Mouse (Mus musculus): ENCODE results near the gene Lce3a. TPM values are rescaled to one million over a fixed set of nuclear protein-coding genes. Genes with fewer than 3 reads are reported as not detected.

The Lce3a gene
- not detected for total RNA-seq (2021)

GRCm38 (mm10) chr3:92926130-92926529 is at the start of gene Lce3a:
Lce3a (minus strand) TSS chr3:92926230.
- DNase-seq = no peak

GRCm38 (mm10) chr3:92966761-92967160 is 40.7 kb upstream of the Lce3a start, which contains the start of gene Lce3e:
Lce3e (plus strand) TSS chr3:92967061.
- DNase-seq = no peak

GRCm38 (mm10) chr3:92957090-92957489 is 31.1 kb upstream of the Lce3a start, which contains the start of gene Lce3d:
Lce3d (plus strand) TSS chr3:92957390.
- no peak for DNase-seq

GRCm38 (mm10) chr3:92944186-92944585 is 18.2 kb upstream of the Lce3a start, which contains the start of gene Lce3c:
Lce3c (plus strand) TSS chr3:92944486.
- no peak for DNase-seq

- no peak for DNase-seq
Measured at GRCm38 (mm10) chr3:92932679-92933078, 6.6 kb upstream of the Lce3a start, which contains the start of gene Lce3b. Lce3b (plus strand) TSS chr3:92932979.

GRCm38 (mm10) chr3:92920364-92920763 is 5.7 kb downstream of the Lce3a start:
- peak in 1 of 2 experiments; percentile 21 for DNase-seq

DNA sequence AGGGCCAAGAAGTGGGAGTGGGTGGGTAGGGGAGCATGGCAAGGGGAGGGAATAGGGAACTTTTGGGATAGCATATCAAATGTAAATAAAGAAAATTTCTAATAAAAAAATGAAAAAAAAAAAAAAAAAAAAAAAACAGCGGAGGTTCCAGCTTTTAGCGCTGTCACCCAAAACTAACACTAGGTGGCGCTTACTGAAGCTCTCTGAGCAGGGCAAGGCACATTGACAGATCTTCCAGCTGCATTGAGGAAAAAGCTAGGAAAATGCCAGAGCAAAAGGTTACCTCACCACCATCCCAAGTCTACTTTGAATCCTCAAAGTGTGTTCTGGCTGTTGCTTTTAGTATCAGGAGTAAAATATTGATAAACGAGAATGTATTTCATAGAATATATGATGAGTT is 18.5 kb downstream of the Lce3a start:
- DNase-seq = no peak

DNA sequence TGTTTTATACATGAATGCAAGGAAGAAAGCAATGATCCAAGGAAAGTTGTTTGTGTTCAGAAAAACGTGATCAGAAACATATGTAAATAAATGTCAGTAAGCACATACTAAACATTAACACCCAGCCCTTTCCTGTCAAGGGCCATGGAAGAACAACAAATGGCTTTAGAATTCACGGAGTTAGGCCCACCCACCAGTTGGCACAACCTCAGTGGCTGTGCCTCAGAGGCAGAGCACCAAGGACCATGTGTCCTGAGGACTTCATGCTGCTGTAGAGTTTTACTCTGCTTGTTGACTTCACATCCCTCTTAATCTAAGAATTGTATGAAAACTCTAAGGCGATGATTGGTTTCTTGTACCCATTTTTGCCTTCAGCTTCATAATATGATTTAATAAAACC is 20.8 kb downstream of the Lce3a start:
- DNase-seq = no peak

DNA sequence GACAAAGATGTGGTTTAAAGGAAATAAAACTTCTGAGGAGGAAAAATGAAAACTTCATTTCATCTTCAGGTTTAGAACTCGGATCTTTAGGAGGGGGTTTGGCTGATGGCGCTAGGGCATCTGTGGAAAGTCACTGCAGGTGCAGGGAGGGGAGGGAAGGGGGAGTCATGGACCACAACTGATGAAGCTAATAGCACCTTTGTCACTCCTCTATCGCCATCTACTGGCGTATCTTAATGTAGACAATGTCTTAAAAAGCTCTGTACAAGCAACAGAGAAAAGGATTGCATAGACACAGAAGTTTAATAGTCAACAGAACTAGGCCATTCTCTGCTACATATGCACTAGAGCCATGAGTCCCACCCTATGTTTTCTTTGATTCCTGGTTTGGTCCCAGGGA is 22.4 kb downstream of the Lce3a start:
- DNase-seq = no peak

DNA sequence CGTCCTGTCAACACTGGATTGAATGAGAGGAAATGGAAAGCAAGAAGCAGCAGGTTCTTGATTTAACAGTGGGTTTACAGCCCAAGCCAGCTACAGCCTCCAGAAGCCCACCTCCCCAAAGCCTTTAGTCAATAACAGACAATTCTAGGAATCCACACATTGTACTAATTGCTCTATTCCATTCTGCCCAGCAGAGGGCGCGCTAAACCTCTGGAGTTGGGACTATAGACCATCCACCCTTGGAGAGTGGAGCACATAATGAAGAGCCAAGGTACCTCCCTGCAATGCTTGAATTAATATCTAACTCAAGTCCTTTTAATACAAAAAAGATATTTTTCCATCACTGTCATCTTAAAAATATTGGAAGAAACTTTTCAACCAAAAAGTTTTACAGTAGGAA is 23.0 kb downstream of the Lce3a start:
- DNase-seq = peak; percentile 7

DNA sequence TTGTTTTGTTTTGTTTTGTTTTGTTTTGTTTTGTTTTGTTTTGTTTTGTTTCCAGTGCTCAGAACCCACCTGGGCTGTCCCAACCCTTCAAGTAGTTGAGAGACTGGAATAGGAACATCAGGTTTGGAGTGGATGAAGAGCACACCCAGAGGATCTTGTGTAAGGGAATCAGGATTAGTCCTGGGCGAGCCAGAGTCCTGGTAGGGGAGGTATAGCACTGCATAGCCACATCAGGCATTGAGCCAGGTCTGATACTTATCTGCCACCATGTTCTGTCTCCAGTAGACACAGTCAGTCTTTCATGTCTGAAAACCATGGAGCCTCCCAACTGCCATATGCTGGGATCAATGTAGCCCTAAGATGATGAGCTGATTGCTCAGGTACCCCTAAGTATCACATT is 31.5 kb downstream of the Lce3a start:
- no peak for DNase-seq

DNA sequence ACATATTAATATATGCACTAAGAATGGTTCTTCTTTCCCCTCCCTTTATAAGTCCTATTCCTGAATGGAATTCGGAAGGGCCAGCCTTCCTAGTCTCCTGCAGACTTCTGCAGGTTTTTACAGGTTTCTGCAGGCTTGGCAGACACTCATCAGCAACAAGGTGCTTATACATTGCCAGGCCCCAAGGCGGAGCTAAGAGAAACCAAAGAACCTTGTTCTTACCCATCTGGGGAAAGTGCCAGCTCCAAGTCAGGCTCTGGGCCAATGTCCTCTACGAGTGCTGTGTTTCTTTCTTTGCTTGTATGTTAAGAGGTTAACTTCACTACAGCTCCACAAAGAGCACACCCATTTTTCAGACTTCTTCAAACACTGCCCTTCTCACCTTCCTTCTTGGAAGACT is 32.0 kb downstream of the Lce3a start:
- no peak for DNase-seq

Other genes starting within 250 kb of the Lce3a start
- gene Lce1c, start 247.0 kb downstream of the Lce3a start, total RNA-seq (2021) = not detected
- not detected for gene Lce1d, start 239.0 kb downstream of the Lce3a start, total RNA-seq (2021)
- gene Lce1e, start 217.2 kb downstream of the Lce3a start, total RNA-seq (2021) = not detected
- not detected for gene Lce1f, start 205.9 kb downstream of the Lce3a start, total RNA-seq (2021)
- gene Gm38119, start 187.1 kb downstream of the Lce3a start, total RNA-seq (2021) = not detected
- gene Lce1g, start 173.9 kb downstream of the Lce3a start, total RNA-seq (2021) = not detected
- not detected for gene Lce1h, start 161.2 kb downstream of the Lce3a start, total RNA-seq (2021)
- gene Lce1i, start 147.3 kb downstream of the Lce3a start, total RNA-seq (2021) = not detected
- gene Lce1j, start 135.7 kb downstream of the Lce3a start, total RNA-seq (2021) = not detected
- gene Lce1k, start 118.3 kb downstream of the Lce3a start, total RNA-seq (2021) = not detected
- gene Kprp, start 99.0 kb downstream of the Lce3a start, total RNA-seq (2021) = not detected
- gene Lce1l, start 74.9 kb downstream of the Lce3a start, total RNA-seq (2021) = not detected
- not detected for gene 2310050C09Rik, start 56.0 kb downstream of the Lce3a start, total RNA-seq (2021)
- not detected for gene Lce3b, start 6.7 kb upstream of the Lce3a start, total RNA-seq (2021)
- not detected for gene Lce3c, start 18.3 kb upstream of the Lce3a start, total RNA-seq (2021)
- gene Lce3d, start 31.2 kb upstream of the Lce3a start, total RNA-seq (2021) = not detected
- not detected for gene Lce3e, start 40.8 kb upstream of the Lce3a start, total RNA-seq (2021)
- not detected for gene Lce3f, start 66.0 kb upstream of the Lce3a start, total RNA-seq (2021)
- not detected for gene Crct1, start 89.5 kb upstream of the Lce3a start, total RNA-seq (2021)
- not detected for gene Lce1m, start 92.8 kb upstream of the Lce3a start, total RNA-seq (2021)
- not detected for gene Gm4858, start 142.6 kb upstream of the Lce3a start, total RNA-seq (2021)
- not detected for gene Crnn, start 218.6 kb upstream of the Lce3a start, total RNA-seq (2021)